Mouse (Mus musculus): Measurements from ENCODE around the gene Fes.

GRCm38 (mm10) chr7:80427730-80428129 is 40.0 kb upstream of the Fes start:
- no peak for TF ChIP-seq CTCF (conservative IDR thresholded peaks at IDR 0.05; ENCODE audit: insufficient read depth, insufficient read length, low read depth, low read length)
- TF ChIP-seq POLR2A (IDR thresholded peaks at IDR 0.05; ENCODE audit: low read depth, low read length) = no peak

All from kidney, adult 2 months (tissue).